Mouse (Mus musculus): ENCODE measurements around the gene Zkscan16. TPM values are rescaled to one million over a fixed set of nuclear protein-coding genes. Genes with fewer than 3 reads are reported as not detected.
A peak's percentile ranks its signal among the peaks of the same experiment; 100 is the strongest.

Zkscan16 gene
- 0.02 TPM in 1 of 2 replicates, not detected in the other for polyA plus RNA-seq (2012; rRNA removed)

DNA sequence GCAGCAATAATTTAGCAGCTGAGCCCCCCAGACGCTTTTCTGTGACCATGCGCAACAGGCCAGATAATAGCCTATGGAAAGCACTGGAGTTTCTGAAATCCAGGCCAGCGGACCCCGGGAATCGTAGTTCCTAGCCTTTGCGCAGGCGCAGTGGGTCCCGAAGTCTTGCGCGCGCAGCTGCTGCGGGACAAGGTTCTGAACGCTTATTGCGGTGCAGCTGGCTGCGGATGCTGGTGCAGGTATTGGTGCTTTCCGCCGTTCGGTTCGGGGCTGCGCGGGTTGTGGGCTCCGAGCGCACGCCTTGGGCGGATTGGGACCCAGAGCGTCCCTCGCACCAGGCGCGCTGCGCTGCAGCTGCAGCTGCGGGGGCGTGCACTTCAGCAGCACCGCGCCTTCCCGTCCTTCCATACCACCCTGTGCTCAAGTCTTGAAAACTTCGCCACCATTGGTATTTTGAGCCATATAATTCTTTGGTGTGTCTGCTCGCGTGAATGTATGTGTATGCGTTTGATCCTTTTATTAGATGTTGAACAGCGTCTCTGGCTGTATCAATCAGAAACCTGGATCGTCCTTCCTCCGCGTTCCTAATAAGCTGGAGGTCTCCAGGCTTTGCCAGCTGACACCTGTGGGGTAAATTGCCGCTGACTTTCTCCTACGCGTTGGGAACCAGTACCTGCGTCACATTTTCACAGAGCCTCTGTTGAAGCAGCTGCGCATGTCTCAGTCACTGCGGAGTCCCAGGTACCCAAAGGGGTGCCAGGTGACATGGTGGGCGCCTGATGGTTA is at the start of gene Zkscan16:
Zkscan16 (plus strand) TSS at position 209 of the 786 bp plus-strand sequence.
- 2% methylated on average over 50 of the region's 50 CpGs for WGBS
- peak; percentile 29 for DNase-seq (ENCODE audit: low read depth, low spot score)

DNA sequence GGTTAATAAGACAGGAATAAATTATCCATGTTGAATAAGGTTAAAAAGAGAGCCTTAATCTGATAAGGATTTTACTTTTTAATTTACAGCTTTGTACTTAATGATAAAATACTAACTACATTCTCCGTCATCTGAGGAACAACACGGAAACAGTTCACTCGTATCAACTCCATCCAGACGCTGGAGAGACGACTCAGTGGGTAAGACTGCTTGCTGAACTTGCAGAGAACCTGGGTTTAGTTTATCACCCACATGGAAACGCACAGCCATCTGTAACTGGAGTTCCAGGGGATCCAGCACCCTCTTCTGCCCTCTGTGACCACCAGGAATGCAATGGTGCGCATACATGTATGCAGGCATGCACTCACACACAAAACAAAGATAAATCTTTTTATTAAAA is 49.0 kb upstream of the Zkscan16 start:
- no peak for DNase-seq (ENCODE audit: low read depth, low spot score)
- 88% methylated on average over 7 of the region's 7 CpGs for WGBS

DNA sequence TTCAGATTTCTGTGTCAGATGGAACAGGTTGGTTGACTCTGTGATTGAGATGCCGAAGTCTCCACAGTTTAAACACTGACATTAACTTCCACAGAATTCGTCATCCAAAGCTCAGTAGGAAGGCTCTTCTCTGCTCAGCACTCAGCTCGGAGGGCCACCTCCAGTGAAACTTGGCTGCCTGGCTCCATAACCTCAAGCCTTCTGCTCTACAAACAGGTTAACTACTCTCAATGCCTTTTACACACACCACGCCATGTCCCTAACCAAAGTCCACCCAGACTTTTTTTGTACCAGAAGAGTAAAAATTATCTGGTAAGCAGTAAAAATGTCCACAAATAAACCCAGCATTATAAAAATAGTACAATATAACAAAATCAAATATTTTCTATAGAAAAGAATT is 46.0 kb upstream of the Zkscan16 start:
- no peak for DNase-seq (ENCODE audit: low read depth, low spot score)
- WGBS = 45% methylated on average over 4 of the region's 4 CpGs

DNA sequence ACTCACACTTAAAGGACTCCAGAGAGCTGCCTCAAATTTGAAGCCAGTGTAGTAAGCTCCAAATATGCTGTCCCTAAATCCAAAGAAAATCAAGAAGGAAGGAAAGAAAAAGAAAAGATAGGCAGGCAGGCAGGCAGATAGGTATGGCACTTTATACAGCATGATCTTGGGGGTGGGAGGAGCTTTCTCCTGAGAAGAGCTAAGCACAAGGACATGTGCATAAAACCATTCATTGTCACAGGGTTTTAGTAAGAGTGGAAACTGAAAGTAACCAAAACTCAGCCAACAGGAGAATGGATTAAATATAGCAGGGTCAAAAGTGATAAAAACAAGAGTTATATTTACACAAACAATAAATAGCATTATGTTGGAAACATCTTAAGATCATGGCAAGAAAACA is 45.1 kb upstream of the Zkscan16 start:
- no peak for DNase-seq (ENCODE audit: low read depth, low spot score)

DNA sequence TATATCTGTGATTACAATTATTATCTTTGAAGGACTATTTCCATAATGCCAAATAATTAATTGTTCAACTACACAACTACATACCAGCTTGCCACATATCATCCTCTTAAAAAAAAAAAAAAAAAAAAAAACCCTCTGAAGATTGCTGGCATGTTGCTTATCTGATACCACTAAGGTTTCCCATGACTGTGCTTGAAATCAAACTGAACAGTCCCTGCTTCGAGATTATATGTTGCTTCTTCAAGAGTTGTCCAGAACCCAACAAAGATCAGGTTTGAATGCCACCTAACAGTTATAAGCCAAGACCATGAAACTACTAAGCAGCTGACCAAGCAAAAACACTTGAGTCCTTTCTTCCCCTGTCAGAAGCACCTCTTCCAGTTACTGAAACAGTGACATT is 36.0 kb upstream of the Zkscan16 start:
- WGBS = 80% methylated on average over 1 of the region's 1 CpGs

DNA sequence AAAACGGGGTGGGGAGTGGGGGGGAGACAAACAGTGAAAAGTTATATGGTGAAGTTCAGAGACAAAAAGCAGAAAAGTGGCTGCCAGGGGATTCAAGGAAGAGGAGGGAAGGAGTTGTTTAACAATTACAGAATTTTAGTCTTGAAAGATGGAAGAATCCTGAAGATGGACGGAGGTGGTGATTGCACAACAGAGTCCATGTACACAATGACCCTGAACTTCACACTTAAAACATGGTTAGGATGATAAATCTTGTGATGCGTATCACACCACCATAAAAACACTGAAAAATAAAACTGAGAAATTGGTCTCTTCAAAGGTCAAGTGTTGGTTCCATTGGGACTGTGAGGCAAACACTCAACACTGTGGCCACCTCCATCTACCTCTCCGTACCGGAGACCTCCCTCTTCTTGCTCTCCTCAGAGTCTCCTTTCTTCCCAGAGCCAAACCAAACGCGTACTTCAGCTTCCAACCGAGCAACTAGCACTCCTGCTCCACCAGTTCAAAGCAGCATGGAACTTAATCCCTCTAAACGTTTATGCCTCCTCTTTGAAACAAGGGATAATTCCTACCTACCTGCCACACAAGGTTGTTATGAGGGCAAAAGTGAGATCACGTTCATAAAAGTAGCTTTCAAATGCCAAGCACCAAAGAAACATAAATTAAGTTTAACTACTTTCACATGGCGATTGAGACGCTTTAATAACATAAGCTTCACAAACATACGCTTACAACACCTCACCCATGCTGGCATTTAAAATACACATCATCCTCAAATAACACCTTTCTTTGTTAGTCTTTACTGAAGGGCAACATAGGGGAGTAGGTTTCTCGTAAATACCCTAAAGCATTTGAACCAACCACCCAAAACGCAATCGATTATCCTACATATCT is 33.0 kb upstream of the Zkscan16 start:
- no peak for DNase-seq (ENCODE audit: low read depth, low spot score)
- WGBS = 33% methylated on average over 16 of the region's 16 CpGs

More for the DNA sequence above, 36.0 kb upstream of the Zkscan16 start:
- DNase-seq (ENCODE audit: low read depth, low spot score) = no peak

DNA sequence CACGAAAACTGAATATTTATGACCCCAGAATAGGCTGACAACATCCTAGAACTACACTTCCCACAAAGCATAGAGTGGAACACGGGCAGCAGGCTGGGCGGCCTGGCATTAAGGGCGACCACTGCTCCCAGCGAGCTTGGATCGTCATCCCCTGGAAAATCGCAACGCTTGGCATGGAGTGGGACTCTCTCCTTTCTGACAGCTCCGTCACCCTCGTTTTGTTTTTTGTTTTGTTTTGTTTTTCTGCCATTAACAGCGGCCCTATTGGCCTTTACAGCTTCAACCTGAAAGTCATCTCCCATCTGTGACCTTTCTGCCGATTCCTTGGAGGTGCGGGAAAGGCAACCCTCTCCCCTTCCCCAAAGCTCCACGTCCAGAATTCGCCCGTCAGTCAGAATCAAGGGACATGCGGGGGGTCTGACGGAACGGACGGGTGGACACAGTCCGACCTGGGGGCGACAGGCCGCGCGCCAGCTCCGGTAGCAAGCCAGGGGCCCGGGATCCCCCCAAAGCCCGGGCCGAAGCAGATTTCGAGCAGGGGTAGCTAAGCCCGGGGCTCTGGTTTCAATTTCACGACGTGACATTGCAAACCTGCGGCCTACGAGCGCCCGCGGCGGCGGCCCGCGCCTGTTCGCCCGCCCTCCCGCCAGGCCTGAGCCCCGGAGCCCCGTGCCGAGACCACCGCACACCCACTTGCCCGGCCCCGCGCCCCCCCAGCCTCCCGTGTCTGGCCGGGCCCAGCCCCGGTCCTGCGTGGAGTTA is 32.2 kb upstream of the Zkscan16 start:
- WGBS = under 1% methylated on average over 56 of the region's 56 CpGs

DNA sequence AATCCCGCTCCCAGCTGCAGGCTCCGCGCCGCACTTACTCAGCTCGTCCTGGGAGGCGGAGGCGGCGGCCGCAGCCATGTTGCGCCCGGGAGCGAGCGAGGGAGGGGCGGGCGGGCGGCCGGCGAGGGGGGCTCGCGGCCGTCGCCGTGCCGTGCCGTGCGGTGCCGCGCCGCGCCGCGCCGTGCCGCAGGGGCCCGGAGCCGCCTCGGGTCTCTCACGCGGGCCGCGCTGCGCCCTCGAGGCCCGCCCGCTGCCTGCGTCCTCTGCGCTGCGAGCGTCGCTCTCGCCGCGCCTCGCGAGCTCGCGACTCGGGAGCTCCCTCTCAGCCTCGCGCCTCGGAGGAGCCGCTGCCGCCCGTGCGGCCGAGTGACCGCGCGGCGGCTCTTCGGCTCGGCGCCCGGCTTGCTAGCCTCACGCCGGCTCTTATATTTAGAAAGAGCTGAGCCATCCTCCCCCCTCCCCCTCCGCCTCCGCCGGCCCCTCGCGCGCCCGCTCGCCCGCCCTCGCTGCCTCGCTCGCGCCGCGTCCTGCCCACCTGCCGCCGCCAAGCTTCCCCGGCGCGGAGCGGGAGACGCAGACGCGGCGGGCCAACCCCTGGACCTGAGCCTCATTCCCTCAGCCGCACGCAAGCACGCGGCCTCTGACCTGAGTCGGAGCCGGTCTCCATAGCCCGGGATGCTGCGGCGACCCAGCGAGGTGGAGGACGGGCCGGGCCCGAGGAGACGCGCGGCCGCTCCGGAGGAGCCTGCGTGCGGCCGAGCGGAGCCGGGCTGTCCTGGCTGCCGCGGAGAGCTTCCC is 31.4 kb upstream of the Zkscan16 start:
- WGBS = under 1% methylated on average over 124 of the region's 126 CpGs
- no peak for DNase-seq (ENCODE audit: low read depth, low spot score)

More for the DNA sequence above, 32.2 kb upstream of the Zkscan16 start:
- DNase-seq (ENCODE audit: low read depth, low spot score) = no peak

DNA sequence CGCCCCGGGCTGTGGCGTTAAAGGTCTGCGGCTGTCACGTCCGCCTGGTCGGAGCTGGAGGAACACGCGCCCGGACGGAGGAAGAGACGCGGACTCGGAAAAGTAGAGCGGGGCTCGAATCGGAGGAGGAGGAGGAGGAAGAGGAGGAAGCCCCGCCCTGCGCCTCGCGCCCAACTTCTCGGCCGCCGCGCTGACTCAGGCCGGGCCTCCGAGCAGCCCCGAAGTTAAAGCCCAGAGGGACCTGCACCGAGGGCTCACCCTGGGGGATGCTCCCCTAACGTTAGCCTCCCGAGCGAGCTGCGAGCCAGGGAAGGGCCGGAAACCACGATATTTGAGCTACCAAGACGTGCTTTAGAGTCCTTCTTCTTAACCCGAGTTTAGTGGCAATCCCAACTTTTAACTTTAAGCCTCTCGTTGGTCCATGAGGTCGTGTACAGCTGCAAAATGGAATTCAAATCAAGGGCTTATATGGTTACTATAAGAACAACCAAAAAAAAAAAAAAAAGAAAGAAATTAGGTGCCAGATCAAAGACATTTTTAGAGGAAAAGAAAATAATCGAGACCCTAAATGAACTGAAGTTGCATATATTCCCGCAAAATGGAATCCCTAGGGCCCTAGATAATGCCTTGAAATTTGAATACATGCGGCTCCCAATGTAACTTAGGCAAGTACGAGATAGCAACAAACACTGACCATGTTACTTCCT is 30.6 kb upstream of the Zkscan16 start, which contains the start of gene Ecpas:
Ecpas (minus strand) TSS at position 121 of the 707 bp plus-strand sequence.
- 5% methylated on average over 43 of the region's 43 CpGs for WGBS
- no peak for DNase-seq (ENCODE audit: low read depth, low spot score)

DNA sequence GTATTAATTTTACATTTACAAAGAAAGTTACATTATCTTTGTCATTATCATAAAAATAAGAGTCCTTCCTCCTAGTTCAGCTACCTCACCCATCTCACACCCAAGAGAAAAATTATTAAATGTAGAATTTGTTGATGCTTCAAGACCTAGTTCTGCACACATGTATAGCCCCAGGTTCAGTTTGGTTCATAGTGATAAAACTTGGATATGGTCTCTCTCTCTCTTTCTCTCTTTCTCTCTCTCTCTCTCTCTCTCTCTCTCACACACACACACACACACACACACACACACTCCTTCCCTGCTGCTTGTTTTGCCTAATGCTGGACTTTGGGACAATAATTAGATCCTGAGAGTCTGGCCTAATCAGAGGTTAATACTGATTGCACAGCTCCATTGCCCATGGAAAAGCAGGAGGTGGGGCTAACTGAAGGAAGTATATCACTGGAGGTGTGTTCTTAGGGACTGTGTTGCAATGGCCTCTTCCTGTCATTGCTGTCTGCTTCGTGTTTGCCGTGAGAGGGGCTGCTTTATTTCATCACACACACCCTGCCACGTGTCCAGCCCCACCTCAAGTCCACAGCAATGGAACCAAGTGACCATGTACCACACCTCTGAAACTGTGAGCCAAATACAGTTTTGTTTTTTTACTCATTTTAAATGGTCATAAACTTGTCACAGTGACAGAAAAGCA is 29.9 kb upstream of the Zkscan16 start:
- WGBS = 23% methylated on average over 3 of the region's 3 CpGs
- peak; percentile 75 for DNase-seq (ENCODE audit: low read depth, low spot score)

DNA sequence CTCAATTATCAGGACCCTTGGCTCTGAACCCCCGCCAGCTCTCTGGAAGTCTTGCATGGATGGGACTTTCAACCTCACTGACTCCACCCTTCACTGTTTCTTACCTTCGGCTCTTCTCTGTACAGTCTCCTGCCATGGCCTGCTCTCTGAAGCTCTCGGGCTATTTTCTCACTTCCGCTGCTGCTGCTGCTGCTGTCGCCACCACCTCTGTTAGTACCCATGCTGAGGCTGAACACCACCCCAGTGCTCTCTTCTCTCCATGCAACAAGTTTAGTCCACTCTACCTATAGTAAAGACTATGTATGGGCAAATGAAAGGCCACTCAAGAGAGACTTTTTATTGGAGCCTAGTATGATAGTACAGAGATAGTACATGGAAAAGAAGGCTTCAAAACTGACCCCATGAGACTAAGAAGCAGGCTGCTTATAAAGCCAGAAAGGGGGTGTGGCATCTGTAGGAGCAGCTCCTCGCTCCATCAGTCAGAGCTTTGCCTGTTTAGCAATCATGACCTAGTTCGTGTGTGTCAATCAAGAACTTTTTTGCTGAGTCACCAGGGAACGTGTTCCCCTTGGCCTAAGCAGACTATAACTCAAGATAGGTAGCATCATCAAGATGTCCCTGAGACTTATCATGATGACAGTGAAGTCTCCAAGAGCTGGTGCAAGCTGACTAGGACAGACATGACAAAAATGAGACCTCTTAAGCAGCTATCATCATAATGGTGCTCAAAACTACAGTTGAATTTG is 28.2 kb upstream of the Zkscan16 start:
- no peak for DNase-seq (ENCODE audit: low read depth, low spot score)
- WGBS = 69% methylated on average over 8 of the region's 8 CpGs

DNA sequence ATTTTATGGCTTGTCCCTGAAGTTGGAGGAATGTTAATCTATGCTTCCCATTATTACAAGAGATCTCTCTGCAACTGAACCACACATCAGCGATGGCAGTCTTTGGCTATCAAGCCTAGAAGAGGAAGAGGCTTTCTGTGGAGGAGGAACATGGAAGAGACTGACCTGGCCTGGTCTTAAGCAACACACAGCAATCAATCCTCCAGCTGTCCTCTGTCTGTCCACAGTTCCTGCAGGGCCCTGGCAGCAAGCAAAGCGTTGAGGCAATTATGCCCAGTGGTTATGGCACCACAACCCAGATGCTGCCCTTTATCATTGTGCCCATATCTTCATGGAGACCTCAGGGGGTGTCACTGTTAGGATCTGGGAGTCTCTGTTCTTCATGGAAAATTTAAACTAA is 19.5 kb upstream of the Zkscan16 start:
- WGBS = 72% methylated on average over 2 of the region's 2 CpGs

DNA sequence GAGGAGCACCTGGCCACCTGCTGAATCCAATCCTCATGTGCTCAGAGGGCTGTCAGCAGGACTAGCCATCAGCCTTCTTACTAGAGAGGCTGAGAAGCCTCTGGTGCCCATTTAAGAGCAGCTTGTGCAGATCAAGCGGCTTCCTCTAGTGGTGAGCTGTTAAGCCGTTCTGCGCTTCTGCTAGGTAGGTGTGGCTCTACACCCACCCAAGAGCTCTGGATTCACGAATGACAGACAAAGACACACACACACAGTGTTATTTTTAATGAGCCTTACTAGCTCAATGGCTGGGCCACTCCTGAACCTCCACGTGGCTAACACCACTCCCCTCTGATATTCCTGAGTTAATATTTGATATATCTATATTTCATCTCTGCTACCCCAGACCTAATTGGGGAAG is 17.8 kb upstream of the Zkscan16 start:
- WGBS = 15% methylated on average over 5 of the region's 5 CpGs

More for the DNA sequence above, 19.5 kb upstream of the Zkscan16 start:
- no peak for DNase-seq (ENCODE audit: low read depth, low spot score)

DNA sequence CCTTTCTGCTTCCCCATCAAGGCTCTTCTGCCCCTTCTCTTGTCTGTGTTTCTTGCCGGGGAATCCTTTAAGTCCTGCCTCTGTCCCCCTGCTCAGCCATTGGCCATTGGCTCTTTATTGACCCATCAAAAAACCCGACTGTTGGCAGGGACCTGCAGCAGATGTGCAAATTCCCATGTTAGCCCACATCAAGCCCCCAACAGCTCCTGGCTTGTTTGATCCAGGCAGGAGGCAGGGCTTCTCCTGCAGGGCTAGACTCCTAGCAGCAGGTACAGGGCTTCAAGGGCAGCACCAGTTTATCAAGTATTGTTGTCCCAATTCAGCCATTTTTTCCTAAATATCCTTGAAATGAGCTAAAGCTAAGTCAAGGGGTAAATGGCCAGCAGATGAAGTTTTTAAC is 17.3 kb upstream of the Zkscan16 start:
- no peak for DNase-seq (ENCODE audit: low read depth, low spot score)
- WGBS = 10% methylated on average over 2 of the region's 2 CpGs

More for the DNA sequence above, 17.8 kb upstream of the Zkscan16 start:
- DNase-seq (ENCODE audit: low read depth, low spot score) = no peak

DNA sequence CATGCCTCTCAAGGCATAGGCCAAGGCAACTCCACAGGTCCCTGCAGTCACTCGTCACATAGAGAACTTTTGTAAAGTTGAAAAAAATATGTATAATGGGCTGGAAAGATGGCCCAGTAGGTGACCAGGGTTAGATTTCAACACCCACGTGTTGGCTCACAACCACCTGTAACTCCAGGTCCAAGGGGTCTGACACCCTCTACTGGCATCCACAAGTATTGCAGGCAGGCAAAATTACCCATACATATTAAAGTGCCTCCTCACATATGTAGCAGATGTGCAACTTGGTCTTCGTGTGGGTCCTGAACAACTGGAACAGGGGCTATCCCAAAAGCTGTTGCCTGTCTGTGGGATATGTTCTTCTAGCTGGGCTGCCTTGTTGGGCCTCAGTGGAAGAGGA is 15.8 kb upstream of the Zkscan16 start:
- no peak for DNase-seq (ENCODE audit: low read depth, low spot score)
- 69% methylated on average over 3 of the region's 3 CpGs for WGBS

DNA sequence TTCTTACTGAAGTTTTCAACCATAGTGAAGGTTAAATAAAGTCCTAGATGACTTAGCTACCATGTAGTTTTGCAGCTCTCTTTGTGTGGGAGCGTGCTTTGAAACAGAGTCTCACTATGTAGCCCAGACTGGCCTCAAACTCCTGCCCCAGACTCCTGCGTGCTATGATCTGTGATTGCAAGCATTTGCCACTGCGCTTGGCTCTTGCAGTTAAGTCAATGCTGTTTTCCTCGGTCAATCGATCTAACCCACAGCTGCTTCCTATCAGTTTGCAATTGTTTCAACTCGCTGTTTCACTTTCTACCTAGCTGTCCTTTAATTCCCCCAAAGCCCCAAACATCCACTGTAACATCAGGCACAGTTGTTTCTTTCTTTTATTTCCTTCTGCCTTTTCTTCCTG is 10.9 kb upstream of the Zkscan16 start:
- no peak for DNase-seq (ENCODE audit: low read depth, low spot score)
- 80% methylated on average over 6 of the region's 6 CpGs for WGBS

DNA sequence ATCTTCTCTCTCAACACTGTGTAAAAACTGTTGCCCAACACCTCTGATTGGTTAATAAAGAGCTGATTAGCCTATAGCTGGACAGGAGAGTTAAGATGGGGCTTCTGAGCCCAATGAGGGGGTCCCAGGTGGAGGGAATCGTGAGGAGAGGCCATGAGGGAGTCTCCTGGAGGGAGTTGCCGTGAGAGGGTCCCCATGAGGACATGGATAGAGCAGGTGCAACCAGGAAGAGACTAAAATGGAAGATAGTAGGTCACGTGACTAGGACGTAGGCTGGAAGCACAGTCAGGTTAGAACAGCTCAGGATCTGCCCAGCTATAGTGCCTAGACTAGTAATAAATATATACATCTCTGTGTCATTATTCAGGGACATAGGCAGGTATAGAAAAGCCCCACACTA is 9.1 kb upstream of the Zkscan16 start:
- WGBS = 71% methylated on average over 4 of the region's 4 CpGs
- no peak for DNase-seq (ENCODE audit: low read depth, low spot score)

All from large intestine, adult 2 months (tissue).